ENCODE assay signal across 8 mouse cellular contexts in genomic region chr13:6647067-6647991, GRCm38 (mm10). TPM values are rescaled to one million over a fixed set of nuclear protein-coding genes. Genes with fewer than 3 reads are reported as not detected.
DNase-seq lines count a peak whose midpoint lies in the region; ATAC-seq and TF ChIP-seq lines count a peak whose summit lies in the region.

No protein-coding gene starts in this region.

- H3K4me1 ChIP-seq in G1E (ENCODE audit: insufficient read depth, low read depth, low read length): peaks cover 63% of the 10 kb centered on the region
- peaks cover 3% of the 10 kb centered on the region for H3K4me1 ChIP-seq in bone marrow, adult 2 months (ENCODE audit: control insufficient read depth, insufficient read depth, low read length)
- no peaks in the 10 kb centered on the region; the same call in 1 of the 2 replicates for H3K4me1 ChIP-seq in embryonic fibroblast, embryonic 13.5 days (ENCODE audit: control insufficient read depth, insufficient read depth, low read length)
- H3K4me1 ChIP-seq in lung, postnatal 0 days (ENCODE audit: insufficient read depth, low read depth, low read length): peaks cover 7% of the 10 kb centered on the region; the same call in 1 of the 2 replicates
- H3K4me1 ChIP-seq in olfactory bulb, adult 2 months (ENCODE audit: control insufficient read depth, insufficient read depth, low read length): peaks cover 14% of the 10 kb centered on the region

- peaks cover 33% of the 10 kb centered on the region for H3K36me3 ChIP-seq in G1E (replicated peaks)
- no peaks in the 10 kb centered on the region for H3K36me3 ChIP-seq in lung, postnatal 0 days (ENCODE audit: insufficient read depth, low read length)

- peak overlapping the region; percentile 95 for H3K4me2 ChIP-seq in lung, postnatal 0 days (replicated peaks; ENCODE audit: low read depth, low read length)

- peak; percentile 43 for ATAC-seq in G1E (ENCODE audit: extremely low read depth, insufficient number of reproducible peaks, low FRiP score, poor library complexity, severe bottlenecking)
- peak; percentile 70 to 74 for ATAC-seq in hematopoietic stem cell, adult 5-6 weeks (replicated peaks in 1 of 2; ENCODE audit: insufficient read depth in 1 of 2, low FRiP score in 2 of 2, low TSS enrichment in 1 of 2, low read depth in 1 of 2, poor library complexity in 2 of 2, severe bottlenecking in 2 of 2)
- peak; percentile 55 for ATAC-seq in lung, postnatal 0 days

- WGBS in bone marrow, adult 2 months: under 1% methylated on average over 39 of the region's 39 CpGs
- WGBS in lung, postnatal 0 days: 2% methylated on average over 35 of the region's 39 CpGs
- WGBS in olfactory bulb, adult 2 months: under 1% methylated on average over 39 of the region's 39 CpGs

- TF ChIP-seq EP300 in lung, postnatal 0 days (IDR thresholded peaks at IDR 0.05): no peak

- peak overlapping the region; percentile 88 for H3K4me3 ChIP-seq in G1E (ENCODE audit: low read depth, low read length)
- peak overlapping the region; percentile 86 for H3K4me3 ChIP-seq in bone marrow, adult 2 months (replicated peaks; ENCODE audit: control insufficient read depth, low read depth, low read length)
- peak overlapping the region; percentile 89 for H3K4me3 ChIP-seq in embryonic fibroblast, embryonic 13.5 days (ENCODE audit: insufficient read depth, low read length)
- H3K4me3 ChIP-seq in lung, postnatal 0 days (ENCODE audit: low read depth, low read length): peak overlapping the region; percentile 55
- H3K4me3 ChIP-seq in olfactory bulb, adult 2 months (ENCODE audit: insufficient read depth, low read depth, low read length): peak overlapping the region; percentile 56

- TF ChIP-seq POLR2A in bone marrow, adult 2 months (IDR thresholded peaks at IDR 0.05; ENCODE audit: borderline replicate concordance, control insufficient read depth, low read depth, low read length): peak; percentile 25; the same call in 1 of the 2 replicates
- peak; percentile 49; the same call in 1 of the 2 replicates for TF ChIP-seq POLR2A in embryonic fibroblast, embryonic 13.5 days (IDR thresholded peaks at IDR 0.05; ENCODE audit: low read depth, low read length)
- TF ChIP-seq POLR2A in olfactory bulb, adult 2 months (IDR thresholded peaks at IDR 0.05; ENCODE audit: insufficient read depth, low read depth, low read length): no peak

- peak overlapping the region; percentile 30 for H3K27ac ChIP-seq in bone marrow, adult 2 months (ENCODE audit: control insufficient read depth, insufficient read depth, low read depth, low read length, poor library complexity)
- no peak overlapping the region for H3K27ac ChIP-seq in embryonic fibroblast, embryonic 13.5 days (ENCODE audit: insufficient read depth, low read length)
- H3K27ac ChIP-seq in lung, postnatal 0 days (ENCODE audit: low read length): peak overlapping the region; percentile 8; the same call in 1 of the 2 replicates
- peak overlapping the region; percentile 68 for H3K27ac ChIP-seq in olfactory bulb, adult 2 months (ENCODE audit: insufficient read depth, low read depth, low read length)

- peak; percentile 58 for DNase-seq in G1E (ENCODE audit: low spot score)
- peak; percentile 45 for DNase-seq in layer of hippocampus, adult 9-11 months
- DNase-seq in lung, postnatal 0 days (ENCODE audit: low spot score): peak; percentile 64
- peak; percentile 84 to 91 for DNase-seq in thymus, postnatal 36 days

- no peaks in the 10 kb centered on the region for H3K9me3 ChIP-seq in G1E (replicated peaks)
- H3K9me3 ChIP-seq in lung, postnatal 0 days (ENCODE audit: low read length): no peaks in the 10 kb centered on the region

- H3K27me3 ChIP-seq in G1E (ENCODE audit: insufficient read depth, low read length): 0 out of 2 replicates have a peak, but pooled peaks cover 5% of the 10 kb centered on the region
- H3K27me3 ChIP-seq in lung, postnatal 0 days (replicated peaks; ENCODE audit: insufficient read depth, low read length): no peaks in the 10 kb centered on the region

- no peak for TF ChIP-seq CTCF in G1E (IDR thresholded peaks at IDR 0.05; ENCODE audit: low read depth, low read length)
- 0 out of 2 replicates have a peak, but pooled peaks have one; percentile 3 for TF ChIP-seq CTCF in bone marrow, adult 2 months (IDR thresholded peaks at IDR 0.05; ENCODE audit: control insufficient read depth, insufficient read depth, low read length)
- TF ChIP-seq CTCF in embryonic fibroblast, embryonic 13.5 days (IDR thresholded peaks at IDR 0.05; ENCODE audit: borderline replicate concordance, insufficient read depth, low read length): no peak
- no peak for TF ChIP-seq CTCF in lung, postnatal 0 days (IDR thresholded peaks at IDR 0.05)
- TF ChIP-seq CTCF in olfactory bulb, adult 2 months (IDR thresholded peaks at IDR 0.05; ENCODE audit: insufficient read depth, low read depth, low read length): no peak

- peak overlapping the region; percentile 42 for H3K9ac ChIP-seq in lung, postnatal 0 days (replicated peaks; ENCODE audit: low read depth)

RNA-seq across cellular contexts. Expression of gene Pfkp, which starts 1.2 kb away (rescaled TPM):
- total RNA-seq in G1E (2014; fragmentation: Nextera tagmentation) (138 and 139 TPM in 2 replicates), G1E (2017) (264 and 287 TPM in 2 replicates)
- 54.1 and 96.4 TPM in 2 replicates for polyA plus RNA-seq in G1E (2012)
- 13.6 and 20.9 TPM in 2 replicates for polyA plus RNA-seq in bone marrow, adult 2 months (2011; ENCODE audit: insufficient read depth, insufficient read length, low replicate concordance, missing spikeins)
- 33.6 and 47.4 TPM in 2 replicates for polyA plus RNA-seq in embryonic fibroblast, embryonic 13.5 days (2011; ENCODE audit: insufficient read length, low read depth, missing spikeins)
- 46.1 and 51.6 TPM in 2 replicates for total RNA-seq in hematopoietic stem cell, adult 5-6 weeks (2017)
- polyA plus RNA-seq in lung, postnatal 0 days (2015; fragmentation: Nextera tagmentation; extraction: Ambion mirVana): 23.1 and 24.8 TPM in 2 replicates
- polyA plus RNA-seq in olfactory bulb, adult 2 months (2012; ENCODE audit: insufficient read depth, insufficient read length, low replicate concordance, missing spikeins): 150 and 420 TPM in 2 replicates
